Mouse (Mus musculus) central nervous system, embryonic 18 days (tissue): Measurements from ENCODE around the gene Smok2b. TPM values are rescaled to one million over a fixed set of nuclear protein-coding genes. Genes with fewer than 3 reads are reported as not detected.

Experiments
- polyA plus RNA-seq: library from polyadenylated mRNA; depleted of rRNA; stranded (reverse); fragments of >200 nt; gene quantifications from 2 replicates; pipeline ENCODE4 v1.2.3, GENCODE M21; 2012; rRNA removed

Gene Smok2b
- polyA plus RNA-seq: not detected in 2 replicates

DNA sequence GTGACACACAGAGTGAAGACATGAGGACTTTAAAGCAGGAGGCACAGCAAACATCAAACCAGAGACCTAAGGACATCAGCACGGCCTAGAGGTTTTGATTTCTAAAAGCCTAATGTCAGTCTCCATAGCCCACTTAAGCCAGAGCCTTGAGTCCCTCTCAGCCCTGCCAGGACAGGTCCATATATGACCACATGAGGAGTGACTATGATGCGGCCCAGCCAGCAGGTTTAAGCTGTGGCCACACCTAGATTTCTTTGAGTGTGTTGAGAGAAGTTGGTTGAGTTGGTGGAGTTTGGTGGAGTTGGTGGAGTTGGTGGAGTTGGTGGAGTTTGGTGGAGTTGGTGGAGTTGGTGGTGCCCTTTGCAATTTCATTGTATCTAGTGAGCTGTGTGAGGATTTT lies at the start of gene Smok2b:
Gene Smok2b (plus strand): TSS at position 301 of the 400 bp plus-strand sequence.

DNA sequence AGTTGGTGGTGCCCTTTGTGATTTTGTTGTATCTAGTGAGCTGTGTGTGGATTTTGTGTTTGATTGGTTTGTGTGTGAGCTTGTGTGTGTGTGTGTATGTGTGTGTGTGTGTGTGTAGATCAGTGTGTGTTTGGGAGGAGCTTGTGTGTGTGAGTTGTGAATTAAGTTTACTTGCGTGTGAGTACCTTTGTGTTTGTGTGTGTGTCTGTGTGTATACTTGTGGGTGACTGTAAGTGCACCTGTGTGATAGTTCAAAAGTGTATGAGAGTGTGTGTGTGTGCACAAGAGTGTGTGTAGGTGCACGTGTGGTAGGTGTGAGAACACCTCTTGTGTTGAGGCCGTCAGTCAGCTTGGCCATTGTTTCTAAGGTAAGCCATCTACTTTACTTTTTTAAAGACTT lies 9.2 kb upstream of the Smok2b start, which contains the start of gene Smok2a:
Gene Smok2a (plus strand): TSS at position 301 of the 400 bp plus-strand sequence.

Other genes with a start within 250 kb of the Smok2b start
- 96.2 and 98.8 TPM in 2 replicates for gene Wtap, start 236.1 kb upstream of the Smok2b start, polyA plus RNA-seq
- 183 and 184 TPM in 2 replicates for gene Sod2, start 223.4 kb upstream of the Smok2b start, polyA plus RNA-seq
- gene Gpr31b, start 178.0 kb upstream of the Smok2b start, polyA plus RNA-seq: 0.15 and 0.26 TPM in 2 replicates
- gene Tcp10b, start 169.2 kb upstream of the Smok2b start, polyA plus RNA-seq: 0.39 and 0.49 TPM in 2 replicates
- 0.16 and 0.22 TPM in 2 replicates for gene Unc93a, start 98.4 kb upstream of the Smok2b start, polyA plus RNA-seq
- not detected in 2 replicates for gene Smok2a, start 9.1 kb upstream of the Smok2b start, polyA plus RNA-seq
- 0.03 and 0.04 TPM in 2 replicates for gene Tcp10c, start 124.3 kb downstream of the Smok2b start, polyA plus RNA-seq